Mouse (Mus musculus): ENCODE measurements around the gene Zfp287. TPM values are rescaled to one million over a fixed set of nuclear protein-coding genes. Genes with fewer than 3 reads are reported as not detected.

Gene Zfp287
- polyA plus RNA-seq, 1 experiment from 2014 or later, result 25.2 TPM

- ATAC-seq (ENCODE audit: low FRiP score, low TSS enrichment) (no peak), DNase-seq (no peak)
- Histone ChIP-seq H3K9ac (replicated peaks; ENCODE audit: low read length) (no peak overlapping the region), H3K36me3 (ENCODE audit: control insufficient read depth, insufficient read depth, low read length) (no peaks in the 10 kb centered on the region), H3K4me2 (ENCODE audit: low read length) (no peak overlapping the region), H3K27me3 (ENCODE audit: control insufficient read depth, insufficient read depth, low read length) (no peaks in the 10 kb centered on the region), H3K4me1 (ENCODE audit: control insufficient read depth, insufficient read depth, low read length) (no peaks in the 10 kb centered on the region), H3K27ac (replicated peaks; ENCODE audit: low read depth, low read length) (no peak overlapping the region), H3K9me3 (ENCODE audit: control insufficient read depth, low read length) (no peaks in the 10 kb centered on the region), H3K4me3 (replicated peaks; ENCODE audit: low read depth, low read length) (no peak overlapping the region)
- 69% methylated on average over 4 of the region's 4 CpGs for WGBS
Measured at GRCm38 (mm10) chr11:62660885-62661284, 70.8 kb downstream of the Zfp287 start.

- Histone ChIP-seq H3K27me3 (ENCODE audit: control insufficient read depth, insufficient read depth, low read length) (no peaks in the 10 kb centered on the region), H3K9me3 (ENCODE audit: control insufficient read depth, low read length) (no peaks in the 10 kb centered on the region), H3K36me3 (ENCODE audit: control insufficient read depth, insufficient read depth, low read length) (no peaks in the 10 kb centered on the region), H3K4me1 (ENCODE audit: control insufficient read depth, insufficient read depth, low read length) (peaks cover 6% of the 10 kb centered on the region), H3K4me3 (replicated peaks; ENCODE audit: low read depth, low read length) (no peak overlapping the region), H3K27ac (replicated peaks; ENCODE audit: low read depth, low read length) (no peak overlapping the region), H3K4me2 (ENCODE audit: low read length) (no peak overlapping the region), H3K9ac (replicated peaks; ENCODE audit: low read length) (no peak overlapping the region)
- DNase-seq (no peak), ATAC-seq (ENCODE audit: low FRiP score, low TSS enrichment) (no peak)
- 97% methylated on average over 3 of the region's 3 CpGs for WGBS
Measured at GRCm38 (mm10) chr11:62652080-62652479, 79.6 kb downstream of the Zfp287 start.

- Histone ChIP-seq H3K4me3 (replicated peaks; ENCODE audit: low read depth, low read length) (no peak overlapping the region), H3K4me1 (ENCODE audit: control insufficient read depth, insufficient read depth, low read length) (peaks cover 11% of the 10 kb centered on the region), H3K4me2 (ENCODE audit: low read length) (no peak overlapping the region), H3K27me3 (ENCODE audit: control insufficient read depth, insufficient read depth, low read length) (no peaks in the 10 kb centered on the region), H3K9ac (replicated peaks; ENCODE audit: low read length) (no peak overlapping the region), H3K36me3 (ENCODE audit: control insufficient read depth, insufficient read depth, low read length) (no peaks in the 10 kb centered on the region), H3K9me3 (ENCODE audit: control insufficient read depth, low read length) (no peaks in the 10 kb centered on the region), H3K27ac (replicated peaks; ENCODE audit: low read depth, low read length) (no peak overlapping the region)
- WGBS, result 93% methylated on average over 3 of the region's 3 CpGs
- no peak for ATAC-seq (ENCODE audit: low FRiP score, low TSS enrichment)
- no peak for DNase-seq
Measured at GRCm38 (mm10) chr11:62651563-62651962, 80.1 kb downstream of the Zfp287 start.

Other genes starting within 250 kb of the Zfp287 start
- 72.2 and 89.3 TPM in 2 replicates for gene Cenpv, start 192.6 kb downstream of the Zfp287 start, polyA plus RNA-seq (2014; fragmentation: Nextera tagmentation; extraction: Ambion mirVana)
- 4,878 and 5,143 TPM in 2 replicates for gene Ubb, start 180.7 kb downstream of the Zfp287 start, polyA plus RNA-seq (2014; fragmentation: Nextera tagmentation; extraction: Ambion mirVana)
- gene Trpv2, start 157.4 kb downstream of the Zfp287 start, polyA plus RNA-seq (2014; fragmentation: Nextera tagmentation; extraction: Ambion mirVana), result 26.4 and 28.0 TPM in 2 replicates
- 11.1 and 13.1 TPM in 2 replicates for gene Lrrc75a, start 83.4 kb downstream of the Zfp287 start, polyA plus RNA-seq (2014; fragmentation: Nextera tagmentation; extraction: Ambion mirVana)
- gene Mmgt2, start 83.2 kb downstream of the Zfp287 start, polyA plus RNA-seq (2014; fragmentation: Nextera tagmentation; extraction: Ambion mirVana), result 21.6 TPM in 2 replicates
- gene Gm10428, start 21.2 kb upstream of the Zfp287 start, polyA plus RNA-seq (2014; fragmentation: Nextera tagmentation; extraction: Ambion mirVana), result not detected in 2 replicates
- 31.2 and 32.5 TPM in 2 replicates for gene Zfp286, start 57.6 kb upstream of the Zfp287 start, polyA plus RNA-seq (2014; fragmentation: Nextera tagmentation; extraction: Ambion mirVana)
- 4.5 and 6.8 TPM in 2 replicates for gene Trim16, start 88.3 kb upstream of the Zfp287 start, polyA plus RNA-seq (2014; fragmentation: Nextera tagmentation; extraction: Ambion mirVana)
- gene Fbxw10, start 115.2 kb upstream of the Zfp287 start, polyA plus RNA-seq (2014; fragmentation: Nextera tagmentation; extraction: Ambion mirVana), result 0.24 and 0.27 TPM in 2 replicates
- gene Tvp23b, start 147.6 kb upstream of the Zfp287 start, polyA plus RNA-seq (2014; fragmentation: Nextera tagmentation; extraction: Ambion mirVana), result 55.9 and 58.9 TPM in 2 replicates
- gene Cdrt4, start 219.3 kb upstream of the Zfp287 start, polyA plus RNA-seq (2014; fragmentation: Nextera tagmentation; extraction: Ambion mirVana), result not detected in 2 replicates

All from midbrain, embryonic 14.5 days (tissue).